Mouse (Mus musculus) lung, postnatal 14 days (tissue): ENCODE measurements around the gene Hgd.

Experiments used
- DNase-seq: peaks from one replicate; pipeline ENCODE4 v3.0.0; 2021

Gene Hgd

DNA sequence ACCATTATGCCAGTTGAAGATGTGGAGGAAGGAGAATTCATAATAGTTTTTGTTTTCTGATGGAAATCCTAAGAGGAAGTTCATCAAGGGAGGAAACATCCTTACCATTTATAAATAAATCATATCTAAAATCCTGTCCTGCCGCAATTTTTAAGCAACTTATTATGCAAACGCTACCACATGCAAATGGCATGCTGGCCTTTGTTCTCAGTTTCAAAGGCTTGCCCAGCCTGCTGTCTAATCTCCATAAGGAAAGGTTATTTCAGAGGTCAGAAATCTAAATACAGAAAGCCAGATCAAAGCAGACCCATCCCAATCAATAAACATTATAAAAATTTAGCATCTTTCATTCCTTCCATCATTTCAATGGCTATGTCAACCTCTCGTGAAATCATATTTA lies 1.9 kb downstream of the Hgd start:
- no peak for DNase-seq

DNA sequence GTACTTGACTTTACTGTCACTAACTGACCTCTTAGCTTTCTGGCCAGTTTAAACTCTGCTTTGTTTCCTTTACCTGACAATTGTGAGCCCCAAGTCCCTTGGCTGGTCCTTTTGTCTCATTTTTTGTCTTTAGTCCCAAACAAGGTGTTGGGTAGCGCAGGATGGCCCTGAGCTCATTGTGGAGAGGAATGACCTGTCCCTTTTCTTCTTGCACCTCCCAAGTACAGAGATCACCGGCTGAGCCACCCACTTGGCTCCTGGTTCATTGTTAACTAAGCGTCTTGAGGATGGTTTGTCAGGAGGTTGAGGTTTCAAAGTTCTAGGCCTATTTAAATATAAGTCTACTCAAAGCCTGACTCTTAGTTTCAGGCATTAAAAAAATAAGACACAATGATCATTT lies 3.4 kb downstream of the Hgd start:
- no peak for DNase-seq

DNA sequence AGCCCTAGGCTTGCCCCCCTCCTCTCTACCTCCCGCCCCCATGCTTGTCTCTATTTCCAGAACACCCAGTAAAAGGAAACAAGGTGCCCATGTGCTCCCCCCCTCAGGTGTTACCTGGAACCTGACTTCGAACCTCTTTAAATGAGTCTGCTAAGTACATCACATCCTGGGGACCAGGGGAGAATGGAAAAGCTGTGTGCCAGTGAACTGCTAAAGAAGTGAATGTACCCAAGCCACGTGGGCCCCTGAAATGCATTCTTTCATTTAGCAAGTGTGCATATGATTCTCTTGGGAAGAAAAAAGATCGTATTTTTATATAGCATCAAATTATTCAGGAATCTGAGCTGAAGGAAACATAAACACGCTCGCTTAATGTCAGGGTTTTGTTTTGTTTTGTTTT lies 3.8 kb downstream of the Hgd start:
- DNase-seq = no peak

DNA sequence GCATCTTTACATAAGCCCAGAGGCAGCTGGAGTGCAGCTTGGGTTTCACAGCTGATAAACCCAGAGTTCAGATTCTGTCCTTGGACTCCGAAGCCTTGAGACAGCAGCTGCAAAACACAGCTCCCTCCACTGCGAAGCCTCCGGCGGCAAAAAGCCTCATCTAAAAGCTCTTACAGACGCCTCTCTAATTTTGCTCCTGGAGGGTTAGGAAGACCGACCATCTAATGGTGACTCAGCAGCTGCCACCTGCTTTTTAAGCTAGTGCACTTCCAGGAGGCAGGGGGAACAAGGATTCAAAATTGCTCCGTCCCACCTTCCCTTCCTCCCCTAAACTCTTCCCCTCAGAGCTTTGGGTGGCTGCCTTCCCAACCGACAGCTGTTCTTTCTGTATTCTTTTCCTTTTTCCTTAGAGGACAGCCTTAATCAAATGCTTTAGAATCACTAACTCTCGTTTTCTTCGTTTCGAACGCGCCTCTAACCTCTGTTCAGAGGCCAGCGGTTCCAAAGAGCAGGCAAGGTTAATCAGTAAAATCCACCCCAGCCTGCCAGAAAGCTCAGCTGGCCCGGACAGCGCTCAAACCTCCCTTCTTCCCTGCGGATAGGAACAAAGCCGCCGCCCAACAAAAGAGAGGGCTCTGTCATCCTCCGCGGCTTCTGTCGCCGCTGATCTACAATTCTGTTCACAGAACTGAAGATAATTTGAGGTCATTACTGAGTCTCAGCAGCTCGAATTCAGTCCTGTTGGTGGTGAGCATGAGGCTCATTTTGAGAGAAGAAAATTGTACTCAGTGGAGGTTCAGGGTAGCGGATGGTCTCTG lies 4.5 kb downstream of the Hgd start:
- DNase-seq = peak; percentile 15

DNA sequence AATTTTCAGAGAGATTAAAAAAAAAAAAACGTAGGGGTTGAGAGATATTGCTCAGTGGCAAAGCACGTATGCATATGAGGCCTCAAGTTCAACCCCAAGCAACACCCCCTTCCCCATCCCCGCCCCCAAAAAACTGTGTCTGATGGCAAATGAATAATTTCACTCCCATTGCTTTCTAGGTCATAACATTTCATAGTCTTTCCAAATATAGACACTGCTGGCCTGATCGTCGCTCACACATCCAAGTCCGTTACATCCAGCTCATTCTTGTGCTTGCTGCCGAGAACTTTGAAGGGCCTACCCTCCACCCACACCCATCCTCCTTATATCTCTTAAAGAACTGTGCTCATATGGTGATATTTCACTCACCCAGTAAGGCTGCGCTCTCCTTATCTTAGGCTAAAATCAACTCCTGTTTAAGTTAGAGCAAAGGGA lies 5.2 kb downstream of the Hgd start:
- no peak for DNase-seq

DNA sequence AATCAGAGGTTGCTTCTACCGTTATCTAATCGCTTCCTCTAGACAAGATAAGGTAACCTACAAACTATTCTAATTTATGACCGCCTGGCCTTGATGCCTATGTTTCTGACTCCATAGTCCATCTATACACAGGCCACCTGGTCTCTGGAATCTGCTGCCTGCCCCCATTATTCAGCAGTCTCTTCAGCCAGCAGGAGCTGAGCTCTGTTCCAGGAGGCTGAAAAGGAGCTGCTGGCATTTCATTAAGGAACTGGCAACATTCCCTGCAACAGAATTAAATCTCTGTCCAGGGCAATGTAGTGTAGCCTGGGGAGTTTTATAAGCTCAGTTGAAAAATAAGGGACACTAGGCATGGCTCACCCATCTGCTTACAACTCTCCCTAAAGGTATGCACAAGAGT lies 11.0 kb downstream of the Hgd start:
- DNase-seq = no peak

DNA sequence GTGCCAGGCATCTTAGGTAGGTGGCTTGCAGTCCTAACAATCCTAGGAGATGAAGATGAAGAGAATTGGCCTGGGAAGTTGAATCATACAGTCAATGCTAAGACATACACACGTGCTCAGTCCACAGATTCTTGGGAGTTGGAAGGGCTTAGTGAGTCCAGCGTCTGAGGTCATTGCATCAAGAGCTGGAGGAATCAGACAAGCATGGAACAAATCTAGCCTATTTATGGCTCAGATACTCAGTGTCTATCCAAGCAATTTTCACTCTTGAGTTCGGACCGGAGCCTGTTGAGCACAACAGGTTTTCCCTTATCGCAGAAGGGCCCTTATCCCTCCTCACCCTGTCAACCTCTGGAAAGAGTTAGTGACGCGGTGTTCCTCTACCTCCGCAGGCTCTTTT lies 11.6 kb downstream of the Hgd start:
- DNase-seq = no peak

DNA sequence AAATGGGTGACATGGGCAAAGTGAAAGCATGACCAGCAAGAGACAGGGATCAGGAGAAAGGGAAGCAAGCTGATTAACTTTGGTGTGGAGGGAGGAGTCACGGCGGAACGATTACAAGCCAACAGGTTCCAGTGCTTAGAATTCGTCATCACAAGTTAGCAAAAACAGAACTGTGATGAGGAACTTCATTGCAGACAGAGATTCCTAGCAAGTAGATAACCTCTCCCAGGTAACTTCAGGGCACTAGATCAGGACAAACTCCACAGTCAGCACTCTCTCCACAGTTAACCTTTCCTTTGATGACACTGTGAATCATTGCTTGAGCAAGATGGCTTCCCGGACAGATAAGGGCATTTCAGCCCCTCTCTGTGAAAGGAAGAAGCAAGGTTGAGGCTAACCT lies 17.5 kb downstream of the Hgd start:
- DNase-seq = no peak

DNA sequence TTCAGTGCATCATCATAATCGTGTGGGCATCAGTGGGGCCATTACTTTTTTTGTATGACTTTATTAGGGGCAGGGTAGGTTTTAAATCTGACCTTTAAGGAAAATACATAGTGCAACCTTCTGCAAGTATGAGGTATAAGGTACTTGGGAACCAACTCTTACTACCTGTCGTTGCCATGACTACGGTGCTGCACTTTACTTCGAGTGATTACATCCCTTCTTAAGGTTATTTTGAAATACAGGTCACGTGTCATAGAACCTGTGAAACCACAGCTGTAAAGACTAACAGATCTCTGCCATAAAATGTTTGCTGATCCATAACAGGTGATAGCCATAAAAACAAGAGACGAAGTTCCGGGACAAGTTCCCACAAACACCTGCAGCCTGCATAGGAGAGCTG lies 18.5 kb downstream of the Hgd start:
- DNase-seq = peak; percentile 22

DNA sequence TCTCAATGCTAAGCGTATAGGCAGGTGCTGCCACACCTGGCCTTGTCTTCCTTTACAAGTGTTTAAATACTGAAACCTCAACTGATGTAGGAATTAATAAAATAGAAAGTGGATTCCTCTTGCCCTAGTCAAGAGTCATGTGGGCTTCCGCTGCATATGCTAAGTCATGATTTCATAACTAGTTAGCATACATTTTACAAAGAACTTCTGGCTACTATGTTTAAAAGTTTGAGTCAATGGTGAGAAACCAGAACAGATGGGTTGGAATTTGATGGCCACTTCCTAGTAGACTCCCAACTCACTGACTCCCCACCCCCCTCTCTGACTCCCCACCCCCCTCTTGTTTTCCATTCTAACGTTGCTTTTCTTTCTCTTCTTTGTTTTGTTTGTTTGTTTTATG lies 19.4 kb downstream of the Hgd start:
- DNase-seq = no peak

DNA sequence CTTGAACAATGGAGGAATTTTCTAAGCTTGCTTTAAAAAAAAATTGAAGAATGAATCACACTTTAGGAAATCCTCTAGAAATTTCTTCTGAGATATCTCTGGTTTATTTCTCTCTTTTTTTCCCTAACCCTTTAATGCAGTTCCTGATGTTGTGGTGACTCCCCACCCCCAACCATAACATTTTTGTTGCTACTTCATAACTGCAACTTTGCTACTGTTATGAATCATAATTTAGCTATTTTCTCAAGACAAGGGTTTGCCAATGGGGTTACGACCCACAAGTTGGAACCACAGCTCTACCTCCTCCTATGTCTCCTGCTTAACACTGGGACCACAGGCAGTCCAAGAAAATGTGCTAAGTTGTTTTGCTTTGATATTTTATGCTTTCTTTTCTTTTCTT lies 23.5 kb downstream of the Hgd start:
- no peak for DNase-seq

DNA sequence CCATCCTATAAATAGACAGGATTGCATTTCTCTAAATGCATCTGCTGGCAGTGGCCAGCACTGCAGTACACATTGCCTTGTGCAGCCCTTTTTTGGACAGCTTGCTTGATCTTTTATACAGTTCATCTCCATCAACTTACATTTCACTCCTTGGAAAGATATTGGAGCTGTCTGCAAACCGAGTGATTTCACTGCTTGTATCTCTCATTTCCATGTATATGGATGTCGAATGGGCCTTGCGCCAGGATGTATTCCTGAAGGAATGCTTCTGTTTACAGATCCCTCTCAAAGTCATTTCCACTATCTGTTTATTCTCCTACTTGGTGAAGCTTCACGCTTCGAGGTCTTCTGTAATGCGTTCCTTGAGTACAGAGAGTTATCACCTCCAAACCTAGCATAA lies 24.3 kb downstream of the Hgd start:
- DNase-seq = no peak

DNA sequence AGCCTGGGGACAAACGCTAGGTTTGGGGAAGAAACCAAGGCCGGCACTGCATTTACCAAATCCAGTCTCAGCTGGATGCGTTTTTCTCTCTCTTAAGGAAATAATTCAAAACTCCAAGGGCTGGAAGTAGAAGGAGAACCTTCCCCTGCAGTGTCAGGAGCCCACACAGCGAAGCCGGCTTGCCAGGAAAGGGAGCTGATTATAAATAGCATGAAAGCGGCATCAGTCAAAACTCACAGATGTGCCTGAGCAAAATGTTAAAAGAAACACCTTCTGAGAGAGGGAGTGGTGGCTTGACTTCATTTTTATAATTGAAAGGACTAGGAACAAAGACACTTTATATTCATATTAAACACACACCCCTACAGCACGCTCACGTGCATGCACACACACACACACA lies 30.4 kb downstream of the Hgd start:
- no peak for DNase-seq

DNA sequence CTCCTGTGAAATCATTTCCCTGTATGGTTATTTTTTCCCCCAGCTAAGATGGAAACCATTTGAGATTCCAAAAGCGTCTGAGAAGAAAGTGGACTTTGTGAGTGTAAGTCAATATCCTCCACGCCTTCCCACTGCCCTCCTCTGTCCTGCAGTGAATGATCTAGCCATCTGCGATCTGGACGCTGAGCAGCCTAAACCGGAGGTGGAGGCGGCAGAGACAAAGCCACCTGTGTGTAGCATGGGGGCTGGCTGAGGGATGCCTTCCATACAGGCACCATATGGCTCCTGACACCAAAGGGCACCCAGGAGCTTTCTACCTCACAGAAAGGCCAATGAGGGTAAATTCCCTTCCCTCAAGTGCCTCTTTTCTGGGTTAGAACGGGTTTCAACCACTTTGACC lies 31.1 kb downstream of the Hgd start:
- DNase-seq = no peak

DNA sequence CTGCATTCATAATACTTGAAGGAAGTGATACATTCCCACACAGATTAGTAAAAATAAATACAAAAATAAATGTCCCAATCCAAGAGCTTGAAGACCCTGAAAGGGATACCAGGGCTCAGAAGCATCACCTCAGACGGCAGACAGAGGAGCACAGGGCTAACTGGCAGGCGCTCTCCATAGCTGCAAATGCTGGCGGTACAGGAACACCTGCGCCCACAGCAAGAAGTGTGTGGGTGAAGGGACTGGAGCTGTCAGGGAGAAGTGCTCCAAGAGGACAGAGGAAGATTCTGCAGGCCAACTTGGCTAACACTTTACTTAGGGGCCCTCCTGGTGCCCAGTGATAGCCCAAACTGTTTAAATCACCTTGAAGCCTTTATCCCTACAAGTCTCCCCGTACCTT lies 32.1 kb downstream of the Hgd start:
- DNase-seq = no peak

DNA sequence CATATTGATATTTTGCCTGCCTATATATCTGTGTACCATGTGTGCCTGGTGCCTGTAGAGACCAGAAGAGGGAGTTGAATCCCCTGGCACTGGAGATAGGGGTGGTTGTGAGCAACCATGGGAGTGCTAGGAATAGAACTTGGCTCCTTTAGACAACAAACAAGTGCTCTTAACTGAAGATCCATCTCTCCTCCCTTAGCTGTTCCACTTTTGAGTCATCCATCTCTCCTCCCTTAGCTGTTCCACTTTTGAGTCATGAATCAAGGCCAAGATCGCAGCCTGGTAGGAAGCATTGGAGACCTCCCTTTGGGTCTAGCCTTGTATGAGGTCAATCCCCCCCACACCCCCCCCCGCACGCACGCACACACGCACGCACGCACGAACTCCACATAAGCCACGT lies 34.6 kb downstream of the Hgd start:
- no peak for DNase-seq

DNA sequence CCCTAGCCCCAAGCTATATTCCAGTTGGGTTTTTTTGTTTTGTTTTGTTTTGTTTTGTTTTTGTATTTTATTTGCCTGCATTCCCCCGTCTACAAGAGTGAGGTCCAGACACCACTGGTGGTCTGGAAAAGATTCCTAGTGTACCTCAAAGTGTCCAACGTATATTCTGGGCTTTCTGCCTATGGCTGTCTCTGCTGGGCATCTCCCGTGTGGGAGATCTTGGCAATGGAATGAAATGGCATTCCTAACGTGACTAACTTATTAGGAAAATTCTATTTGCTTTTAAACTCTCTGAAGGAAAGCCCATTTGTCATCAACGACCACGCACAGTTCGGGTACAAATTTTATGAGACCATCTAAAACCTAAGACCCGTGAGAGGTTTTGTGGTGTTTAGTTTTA lies 35.5 kb downstream of the Hgd start:
- DNase-seq = no peak

DNA sequence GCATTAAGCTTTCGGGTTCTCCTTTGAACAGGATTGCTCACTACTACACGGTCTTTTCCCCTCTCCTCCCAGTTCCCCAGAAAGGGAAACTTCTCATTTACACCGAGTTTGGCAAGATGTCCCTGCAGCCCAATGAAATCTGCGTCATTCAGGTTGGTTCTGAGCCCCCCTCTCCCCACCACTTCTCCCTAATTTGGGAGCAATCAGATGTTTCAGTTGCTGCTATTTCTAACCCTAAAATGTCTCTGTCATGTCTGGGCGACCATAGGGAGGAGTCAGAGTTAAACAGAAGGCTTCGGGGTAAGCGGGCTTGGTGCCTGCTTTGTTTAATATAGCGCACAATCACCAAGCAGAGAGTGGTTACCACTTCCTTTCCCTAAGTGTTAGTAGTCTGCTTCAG lies 36.2 kb downstream of the Hgd start:
- DNase-seq = no peak

DNA sequence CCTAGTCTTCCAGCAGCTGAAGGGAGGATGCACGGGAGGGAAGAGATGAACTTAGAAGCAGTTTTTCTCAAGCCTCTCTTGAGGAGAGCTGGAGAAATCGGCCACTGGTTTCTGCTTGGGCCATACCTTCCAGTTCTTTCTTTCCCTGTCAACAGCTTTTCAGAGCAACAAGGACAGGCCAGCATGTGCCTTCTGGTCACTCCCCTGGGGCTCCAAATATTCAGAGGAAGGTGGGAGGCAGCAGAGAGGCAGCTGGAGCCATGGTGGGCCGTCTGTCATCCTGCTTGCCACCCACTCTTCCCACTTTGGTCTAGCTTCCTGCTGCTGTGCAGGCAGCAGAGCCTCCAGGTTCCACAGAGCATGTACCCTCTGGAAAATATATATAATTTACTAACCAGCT lies 37.7 kb downstream of the Hgd start:
- no peak for DNase-seq

DNA sequence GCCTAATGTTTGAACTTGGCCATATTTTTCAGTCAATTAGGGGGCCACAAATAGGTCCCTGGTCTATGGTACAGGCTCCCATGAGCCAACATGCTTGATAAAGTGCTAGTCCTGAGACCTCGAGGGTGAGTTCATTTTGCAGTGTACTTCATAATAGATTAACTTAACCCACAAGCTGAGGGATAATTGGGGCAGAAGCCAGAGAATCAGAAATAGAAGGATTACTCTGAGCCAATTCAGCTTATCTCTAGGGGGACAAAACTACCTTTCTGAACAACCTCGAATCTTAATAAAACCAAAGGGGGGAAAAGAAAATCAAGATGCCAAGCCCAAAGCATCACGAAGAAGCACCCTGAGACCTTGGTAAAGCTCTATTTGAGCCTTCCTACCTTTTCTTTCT lies 42.5 kb downstream of the Hgd start:
- DNase-seq = no peak

DNA sequence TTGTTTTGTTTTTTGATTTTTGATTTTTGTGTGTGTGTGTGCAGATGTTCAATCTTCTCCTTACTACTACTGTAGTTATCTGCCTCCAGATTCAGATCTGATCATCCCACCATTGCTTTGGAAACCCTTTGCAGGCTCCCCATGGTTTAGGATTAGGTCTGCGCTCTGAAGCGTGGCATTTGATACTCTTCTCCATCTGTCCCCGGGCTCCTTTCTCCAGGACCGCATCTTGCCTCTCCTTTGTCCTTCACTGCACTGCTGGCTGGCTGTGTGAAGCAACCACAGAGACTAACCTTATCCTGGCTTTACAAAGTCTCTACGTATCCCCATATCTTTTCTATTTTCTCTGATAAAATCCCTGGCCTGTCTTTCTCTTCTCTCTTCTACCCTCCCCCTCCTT lies 43.0 kb downstream of the Hgd start:
- no peak for DNase-seq

DNA sequence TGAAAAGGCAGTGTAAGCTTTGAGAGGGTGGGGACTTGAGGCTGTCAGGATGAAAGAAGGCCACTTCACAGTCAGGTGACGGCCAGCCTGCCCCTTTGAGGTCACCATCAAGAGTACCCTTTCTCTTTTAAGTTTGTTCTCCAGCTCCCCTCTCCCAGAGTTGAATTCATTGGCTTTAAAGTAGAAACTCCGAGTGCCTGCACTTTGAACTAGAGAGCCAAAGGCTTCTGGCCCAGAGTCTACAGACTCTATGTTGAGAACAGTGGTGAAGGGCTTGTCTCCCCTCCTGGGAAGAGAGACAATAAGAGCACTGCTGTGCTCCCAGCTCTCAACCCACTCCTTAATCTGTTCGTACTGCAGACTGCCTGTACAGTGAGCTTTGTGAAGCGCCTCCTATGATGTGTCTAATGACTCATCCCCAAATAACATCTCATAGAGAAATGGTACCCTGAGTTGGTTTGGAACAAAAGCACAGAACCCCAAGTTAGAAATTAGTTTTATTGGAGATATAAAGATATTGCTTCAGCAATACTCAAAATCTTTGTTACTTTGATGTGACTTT lies 46.5 kb downstream of the Hgd start:
- no peak for DNase-seq

DNA sequence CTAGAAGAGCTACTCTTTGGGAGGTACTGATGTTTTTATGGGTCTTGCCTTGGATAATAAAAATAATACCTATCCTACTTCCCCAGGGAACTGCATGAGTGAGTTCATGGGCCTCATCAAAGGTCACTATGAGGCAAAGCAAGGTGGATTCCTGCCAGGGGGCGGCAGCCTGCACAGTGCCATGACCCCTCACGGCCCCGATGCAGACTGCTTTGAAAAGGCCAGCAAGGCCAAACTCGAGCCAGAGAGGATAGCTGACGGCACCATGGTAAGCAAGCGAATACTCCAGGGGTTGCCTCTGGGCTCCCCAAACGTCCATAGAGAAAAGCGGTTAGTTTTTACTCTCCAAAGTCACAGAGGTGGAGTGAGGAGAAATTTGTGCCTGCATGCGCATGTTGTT lies 48.4 kb downstream of the Hgd start:
- DNase-seq = no peak

DNA sequence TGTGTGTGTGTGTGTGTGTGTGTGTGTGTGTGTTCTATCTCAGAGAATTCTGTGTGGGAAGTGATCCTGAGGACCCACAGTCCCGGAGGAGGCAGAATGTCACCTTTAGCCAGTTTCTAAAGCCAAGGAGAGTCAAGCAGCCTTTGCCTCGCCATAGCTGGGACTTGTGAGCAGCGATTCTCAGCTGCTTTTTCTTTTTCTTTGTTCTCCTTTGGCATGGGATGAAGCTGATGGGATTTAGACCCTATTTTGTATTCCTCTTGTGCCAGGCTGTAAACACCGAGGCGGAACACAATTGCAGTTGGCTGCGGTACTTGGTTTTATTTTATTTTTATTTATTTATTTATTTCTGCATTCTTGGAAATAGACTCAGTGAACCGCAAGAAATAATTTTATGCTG lies 49.1 kb downstream of the Hgd start:
- DNase-seq = no peak

DNA sequence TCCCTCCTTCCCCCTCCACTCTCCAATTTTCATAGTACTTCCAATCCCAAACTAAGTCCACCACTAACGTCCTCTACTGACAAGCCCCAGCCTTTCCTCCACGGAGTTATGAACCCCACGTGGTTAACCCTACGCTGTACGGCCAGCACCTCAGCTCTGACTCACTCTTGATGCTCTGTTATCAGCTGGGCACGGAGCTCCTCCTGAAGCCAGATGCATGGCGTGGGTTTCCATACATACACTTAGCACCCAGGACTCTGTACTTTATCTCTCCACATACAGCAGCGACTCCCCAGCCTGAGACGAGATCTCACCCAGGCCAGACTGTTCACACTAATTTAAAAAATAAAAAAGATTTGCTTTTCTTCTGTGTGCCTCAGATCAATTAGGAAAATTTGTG lies 54.6 kb downstream of the Hgd start:
- DNase-seq = no peak
